Mouse (Mus musculus): Measurements from ENCODE around the gene Tradd. TPM values are rescaled to one million over a fixed set of nuclear protein-coding genes. Genes with fewer than 3 reads are reported as not detected.
"Not testable (repeated sequence)": the region's sequence is repeated elsewhere in the genome, so short reads cannot be mapped to it uniquely, and the experiment has no call there.

Tradd gene
- polyA plus RNA-seq, 1 experiment from 2014 or later, result 25.0 TPM

- not testable (repeated sequence) for H3K9ac ChIP-seq; H3K4me3 ChIP-seq; H3K9me3 ChIP-seq; H3K4me2 ChIP-seq; H3K27ac ChIP-seq (replicated peaks); H3K36me3 ChIP-seq; ATAC-seq (ENCODE audit: low read depth); H3K27me3 ChIP-seq
- WGBS, result 77% methylated on average over 3 of the region's 3 CpGs
- H3K4me1 ChIP-seq (replicated peaks), result peaks cover 42% of the 10 kb centered on the region
Measured at GRCm38 (mm10) chr8:105291802-105292201, 27.4 kb upstream of the Tradd start.

- H3K9me3 ChIP-seq; H3K27me3 ChIP-seq; H3K4me3 ChIP-seq; ATAC-seq (ENCODE audit: low read depth); H3K36me3 ChIP-seq; H3K9ac ChIP-seq; H3K27ac ChIP-seq (replicated peaks); H3K4me2 ChIP-seq: not testable (repeated sequence)
- H3K4me1 ChIP-seq (replicated peaks), result peaks cover 43% of the 10 kb centered on the region
- WGBS, result 86% methylated on average over 8 of the region's 8 CpGs
Measured at GRCm38 (mm10) chr8:105291364-105291763, 27.0 kb upstream of the Tradd start.

GRCm38 (mm10) chr8:105290554-105291314 is 26.3 kb upstream of the Tradd start:
- no peak overlapping the region for H3K27ac ChIP-seq (replicated peaks)
- WGBS, result 9% methylated on average over 31 of the region's 31 CpGs
- peak overlapping the region; percentile 76 for H3K4me2 ChIP-seq

GRCm38 (mm10) chr8:105289805-105290460 is 25.5 kb upstream of the Tradd start, which contains the start of gene 4931428F04Rik:
TSS of gene 4931428F04Rik (minus strand) at chr8:105289864.
- Histone ChIP-seq H3K9me3 (no peaks in the 10 kb centered on the region), H3K36me3 (peaks cover 8% of the 10 kb centered on the region), H3K27ac (replicated peaks) (peak within 1 kb of the TSS; percentile 91), H3K27me3 (peaks cover 7% of the 10 kb centered on the region; the same call in 1 of the 2 replicates), H3K4me1 (replicated peaks) (peaks cover 58% of the 10 kb centered on the region), H3K9ac (peak within 1 kb of the TSS; percentile 75), H3K4me3 (peak within 1 kb of the TSS; percentile 51), H3K4me2 (peak within 1 kb of the TSS; percentile 76)
- 1% methylated on average over 43 of the region's 43 CpGs for WGBS
- ATAC-seq (ENCODE audit: low read depth), result peak; percentile 11

More at GRCm38 (mm10) chr8:105290554-105291314, 26.3 kb upstream of the Tradd start:
- Histone ChIP-seq H3K9ac (peak overlapping the region; percentile 75), H3K4me1 (replicated peaks) (peaks cover 50% of the 10 kb centered on the region), H3K4me3 (peak overlapping the region; percentile 51), H3K36me3 (peaks cover under 1% of the 10 kb centered on the region; the same call in 1 of the 2 replicates), H3K9me3 (no peaks in the 10 kb centered on the region), H3K27me3 (peaks cover 7% of the 10 kb centered on the region)
- ATAC-seq (ENCODE audit: low read depth), result no peak

GRCm38 (mm10) chr8:105288958-105289732 is 24.7 kb upstream of the Tradd start:
- Histone ChIP-seq H3K27ac (replicated peaks) (peak overlapping the region; percentile 91), H3K36me3 (peaks cover 14% of the 10 kb centered on the region), H3K9me3 (no peaks in the 10 kb centered on the region), H3K27me3 (peaks cover 3% of the 10 kb centered on the region; the same call in 1 of the 2 replicates), H3K4me3 (peak overlapping the region; percentile 51), H3K9ac (peak overlapping the region; percentile 75), H3K4me1 (replicated peaks) (peaks cover 58% of the 10 kb centered on the region), H3K4me2 (peak overlapping the region; percentile 76)
- peak; percentile 94 for ATAC-seq (ENCODE audit: low read depth)
- WGBS, result under 1% methylated on average over 53 of the region's 53 CpGs

GRCm38 (mm10) chr8:105288231-105288630 is 23.8 kb upstream of the Tradd start:
- Histone ChIP-seq H3K36me3 (peaks cover 21% of the 10 kb centered on the region), H3K4me1 (replicated peaks) (peaks cover 58% of the 10 kb centered on the region), H3K9ac (peak overlapping the region; percentile 75), H3K4me2 (peak overlapping the region; percentile 76), H3K27me3 (peaks cover 2% of the 10 kb centered on the region; the same call in 1 of the 2 replicates), H3K27ac (replicated peaks) (peak overlapping the region; percentile 91; the same call in 1 of the 2 replicates), H3K9me3 (no peaks in the 10 kb centered on the region), H3K4me3 (peak overlapping the region; percentile 51)
- ATAC-seq (ENCODE audit: low read depth), result no peak
- WGBS, result 84% methylated on average over 5 of the region's 5 CpGs

- H3K9ac ChIP-seq, result peak overlapping the region; percentile 50; the same call in 1 of the 2 replicates
- no peaks in the 10 kb centered on the region for H3K9me3 ChIP-seq
- H3K27ac ChIP-seq (replicated peaks), result no peak overlapping the region
- H3K36me3 ChIP-seq, result peaks cover 34% of the 10 kb centered on the region
- H3K27me3 ChIP-seq, result peaks cover 2% of the 10 kb centered on the region
- no peak for ATAC-seq (ENCODE audit: low read depth)
- WGBS, result 84% methylated on average over 4 of the region's 4 CpGs
- peaks cover 58% of the 10 kb centered on the region for H3K4me1 ChIP-seq (replicated peaks)
- H3K4me3 ChIP-seq, result peak overlapping the region; percentile 51
- H3K4me2 ChIP-seq, result peak overlapping the region; percentile 76
Measured at GRCm38 (mm10) chr8:105286907-105287306, 22.5 kb upstream of the Tradd start.

GRCm38 (mm10) chr8:105285514-105285913 is 21.1 kb upstream of the Tradd start:
- ATAC-seq (ENCODE audit: low read depth), result no peak
- peaks cover 44% of the 10 kb centered on the region for H3K36me3 ChIP-seq
- no peaks in the 10 kb centered on the region for H3K9me3 ChIP-seq
- no peak overlapping the region for H3K4me3 ChIP-seq
- H3K9ac ChIP-seq, result 0 out of 2 replicates have a peak overlapping the region, but pooled peaks have one; percentile 45
- WGBS, result 47% methylated on average over 12 of the region's 12 CpGs
- H3K4me2 ChIP-seq, result peak overlapping the region; percentile 76; the same call in 1 of the 2 replicates
- no peak overlapping the region for H3K27ac ChIP-seq (replicated peaks)
- H3K4me1 ChIP-seq (replicated peaks), result peaks cover 49% of the 10 kb centered on the region
- H3K27me3 ChIP-seq, result peaks cover 7% of the 10 kb centered on the region

GRCm38 (mm10) chr8:105283074-105283473 is 18.7 kb upstream of the Tradd start:
- Histone ChIP-seq H3K27ac (replicated peaks) (no peak overlapping the region), H3K4me1 (replicated peaks) (peaks cover 42% of the 10 kb centered on the region), H3K4me3 (no peak overlapping the region), H3K9me3 (no peaks in the 10 kb centered on the region), H3K36me3 (peaks cover 54% of the 10 kb centered on the region), H3K9ac (no peak overlapping the region), H3K4me2 (no peak overlapping the region), H3K27me3 (peaks cover 31% of the 10 kb centered on the region)
- WGBS, result 23% methylated on average over 23 of the region's 23 CpGs
- ATAC-seq (ENCODE audit: low read depth), result 0 out of 2 replicates have a peak, but pooled peaks have one; percentile 5

- H3K9ac ChIP-seq, result no peak overlapping the region
- H3K27me3 ChIP-seq, result peaks cover 39% of the 10 kb centered on the region
- H3K4me1 ChIP-seq (replicated peaks), result peaks cover 37% of the 10 kb centered on the region
- WGBS, result 89% methylated on average over 4 of the region's 4 CpGs
- no peak overlapping the region for H3K27ac ChIP-seq (replicated peaks)
- H3K4me2 ChIP-seq, result no peak overlapping the region
- H3K4me3 ChIP-seq, result no peak overlapping the region
- ATAC-seq (ENCODE audit: low read depth), result no peak
- H3K9me3 ChIP-seq, result no peaks in the 10 kb centered on the region
- peaks cover 54% of the 10 kb centered on the region for H3K36me3 ChIP-seq
Measured at GRCm38 (mm10) chr8:105282239-105282638, 17.8 kb upstream of the Tradd start.

GRCm38 (mm10) chr8:105281821-105282220 is 17.4 kb upstream of the Tradd start:
- H3K36me3 ChIP-seq, result peaks cover 54% of the 10 kb centered on the region
- H3K4me2 ChIP-seq, result no peak overlapping the region
- H3K27ac ChIP-seq (replicated peaks), result no peak overlapping the region
- ATAC-seq (ENCODE audit: low read depth), result no peak
- peaks cover 37% of the 10 kb centered on the region for H3K4me1 ChIP-seq (replicated peaks)
- 86% methylated on average over 12 of the region's 12 CpGs for WGBS
- no peak overlapping the region for H3K9ac ChIP-seq
- peaks cover 43% of the 10 kb centered on the region for H3K27me3 ChIP-seq
- no peaks in the 10 kb centered on the region for H3K9me3 ChIP-seq
- H3K4me3 ChIP-seq, result no peak overlapping the region

All from neural tube, embryonic 13.5 days (tissue).